Mouse (Mus musculus) midbrain, embryonic 10.5 days (tissue): ENCODE measurements around the gene Zfp92. TPM values are rescaled to one million over a fixed set of nuclear protein-coding genes. Genes with fewer than 3 reads are reported as not detected.

ENCODE experiments used
- DNase-seq: peaks from one replicate; pipeline ENCODE4 v3.0.0-alpha.2; 2017; ENCODE audit warnings: low spot score
- H3K27ac ChIP-seq: fragments of 300-500 bp; sonication (generic); replicated peaks from 2 replicates; pipeline ENCODE4 v1.5.1; 2016; ENCODE audit warnings: mild to moderate bottlenecking
- H3K27me3 ChIP-seq: fragments of 300-500 bp; sonication (generic); 2 replicates; pipeline ENCODE4 v1.6.1; 2016; ENCODE audit warnings: low read depth, mild to moderate bottlenecking; ENCODE audit not compliant: poor library complexity, severe bottlenecking
- H3K36me3 ChIP-seq: fragments of 300-500 bp; sonication (generic); 2 replicates; pipeline ENCODE4 v1.6.1; 2016; ENCODE audit warnings: mild to moderate bottlenecking, moderate library complexity
- H3K4me1 ChIP-seq: fragments of 300-500 bp; sonication (generic); 2 replicates; pipeline ENCODE4 v1.6.1; 2016
- H3K4me3 ChIP-seq: fragments of 300-500 bp; sonication (generic); 2 replicates; pipeline ENCODE4 v1.5.1; 2016; ENCODE audit warnings: mild to moderate bottlenecking, moderate library complexity
- H3K9me3 ChIP-seq: fragments of 300-500 bp; sonication (generic); replicated peaks from 2 replicates; pipeline ENCODE4 v1.6.1; 2016; ENCODE audit warnings: mild to moderate bottlenecking
- WGBS: fragments of 180-500 bp; shearing (Covaris S2); methylation state at CpG from one replicate; pipeline ENCODE4 v1.1.7; 2016; 5-methylcytosine and 5-hydroxymethylcytosine counted together
- polyA plus RNA-seq: library from polyadenylated mRNA; unstranded; fragments of >200 nt; fragmentation: Nextera tagmentation; extraction: Ambion mirVana; gene quantifications from 2 replicates; pipeline ENCODE4 v1.2.1, GENCODE M21; 2016

Zfp92 gene
- polyA plus RNA-seq, 1 experiment from 2014 or later: 0.06 TPM

GRCm38 (mm10) chrX:73477500-73477899, 66.6 kb downstream of the Zfp92 start:
- DNase-seq: no peak
- WGBS: 80% methylated on average over 2 of the region's 2 CpGs
- no peak overlapping the region for H3K27ac ChIP-seq
- H3K4me1 ChIP-seq: peaks cover 7% of the 10 kb centered on the region; the same call in 1 of the 2 replicates
- no peaks in the 10 kb centered on the region for H3K36me3 ChIP-seq
- H3K27me3 ChIP-seq: peaks cover 81% of the 10 kb centered on the region
- no peak overlapping the region for H3K4me3 ChIP-seq
- no peaks in the 10 kb centered on the region for H3K9me3 ChIP-seq

Other genes with a start within 250 kb of the Zfp92 start
- not detected in 2 replicates for gene Spin2d, start 234.1 kb upstream of the Zfp92 start, polyA plus RNA-seq
- gene Xlr3b, start 218.9 kb upstream of the Zfp92 start, polyA plus RNA-seq: 11.0 and 12.2 TPM in 2 replicates
- gene Xlr4b, start 196.8 kb upstream of the Zfp92 start, polyA plus RNA-seq: 0.31 and 0.55 TPM in 2 replicates
- gene F8a, start 182.8 kb upstream of the Zfp92 start, polyA plus RNA-seq: 14.8 and 16.4 TPM in 2 replicates
- not detected in 2 replicates for gene Xlr4c, start 168.0 kb upstream of the Zfp92 start, polyA plus RNA-seq
- gene Xlr3c, start 145.7 kb upstream of the Zfp92 start, polyA plus RNA-seq: not detected in 2 replicates
- not detected in 2 replicates for gene Xlr5a, start 118.1 kb upstream of the Zfp92 start, polyA plus RNA-seq
- gene Xlr5c, start 118.1 kb upstream of the Zfp92 start, polyA plus RNA-seq: not detected in 2 replicates
- not detected in 2 replicates for gene Gm45015, start 74.3 kb upstream of the Zfp92 start, polyA plus RNA-seq
- gene Zfp275, start 68.5 kb upstream of the Zfp92 start, polyA plus RNA-seq: 15.3 and 16.3 TPM in 2 replicates
- not detected in 2 replicates for gene Gm18336, start 12.4 kb upstream of the Zfp92 start, polyA plus RNA-seq
- not detected in 2 replicates for gene Trex2, start 24.2 kb downstream of the Zfp92 start, polyA plus RNA-seq
- gene Haus7, start 47.9 kb downstream of the Zfp92 start, polyA plus RNA-seq: 83.6 and 85.0 TPM in 2 replicates
- 16.4 and 27.9 TPM in 2 replicates for gene Bgn, start 72.5 kb downstream of the Zfp92 start, polyA plus RNA-seq
- 0.17 and 0.19 TPM in 2 replicates for gene Atp2b3, start 92.0 kb downstream of the Zfp92 start, polyA plus RNA-seq
- gene Dusp9, start 228.3 kb downstream of the Zfp92 start, polyA plus RNA-seq: 16.6 and 32.4 TPM in 2 replicates
- 7.0 and 12.6 TPM in 2 replicates for gene Pnck, start 249.0 kb downstream of the Zfp92 start, polyA plus RNA-seq